Mouse (Mus musculus): ENCODE measurements at regions not wholly inside any gene's neighbourhood (a gene's known extent, or its start where the extent isn't known, plus 50 kb on each side); places are given as distances from the start of the nearest gene placed in this dataset.

GRCm38 (mm10) chr5:106321426-106321825 lies 136.5 kb downstream of the Barhl2 start:
- DNase-seq = no peak
- intact Hi-C loops (cut with DNase I) = no loop called here

- intact Hi-C loops (cut with DNase I) = no loop called here
- no peak for DNase-seq
Observed at GRCm38 (mm10) chr5:106321023-106321422, 136.9 kb downstream of the Barhl2 start.

GRCm38 (mm10) chr5:106320039-106320438 lies 137.9 kb downstream of the Barhl2 start:
- intact Hi-C loops (cut with DNase I) = no loop called here
- no peak for DNase-seq

- DNase-seq = no peak
- intact Hi-C loops (cut with DNase I) = no loop called here
Observed at GRCm38 (mm10) chr5:106318246-106318645, 139.7 kb downstream of the Barhl2 start.

GRCm38 (mm10) chr5:106313874-106314273 lies 144.1 kb downstream of the Barhl2 start:
- DNase-seq = no peak
- intact Hi-C loops (cut with DNase I) = no loop called here

- no peak for DNase-seq
- intact Hi-C loops (cut with DNase I) = no loop called here
Observed at GRCm38 (mm10) chr5:106301372-106301771, 156.6 kb downstream of the Barhl2 start.

- no peak for DNase-seq
- intact Hi-C loops (cut with DNase I) = no loop called here
Observed at GRCm38 (mm10) chr5:106296721-106297120, 161.2 kb downstream of the Barhl2 start.

GRCm38 (mm10) chr5:106295993-106296392 lies 162.0 kb downstream of the Barhl2 start:
- intact Hi-C loops (cut with DNase I) = no loop called here
- DNase-seq = no peak

GRCm38 (mm10) chr5:106295538-106295937 lies 162.4 kb downstream of the Barhl2 start:
- no peak for DNase-seq
- intact Hi-C loops (cut with DNase I) = no loop called here

- intact Hi-C loops (cut with DNase I) = no loop called here
- DNase-seq = no peak
Observed at GRCm38 (mm10) chr5:106292387-106293229, 165.4 kb downstream of the Barhl2 start.

GRCm38 (mm10) chr5:106285152-106285551 lies 172.8 kb downstream of the Barhl2 start:
- intact Hi-C loops (cut with DNase I) = no loop called here
- no peak for DNase-seq

- DNase-seq = no peak
- intact Hi-C loops (cut with DNase I) = no loop called here
Observed at GRCm38 (mm10) chr5:106284731-106285130, 173.2 kb downstream of the Barhl2 start.

- DNase-seq = no peak
- intact Hi-C loops (cut with DNase I) = no loop called here
Observed at GRCm38 (mm10) chr5:106282646-106283045, 175.3 kb downstream of the Barhl2 start.

GRCm38 (mm10) chr5:106277786-106278185 lies 180.2 kb downstream of the Barhl2 start:
- no peak for DNase-seq
- intact Hi-C loops (cut with DNase I) = no loop called here

GRCm38 (mm10) chr5:106277231-106277630 lies 180.7 kb downstream of the Barhl2 start:
- no peak for DNase-seq
- intact Hi-C loops (cut with DNase I) = no loop called here

- DNase-seq = no peak
- intact Hi-C loops (cut with DNase I) = no loop called here
Observed at GRCm38 (mm10) chr5:106276186-106276585, 181.8 kb downstream of the Barhl2 start.

GRCm38 (mm10) chr5:106274617-106275016 lies 183.3 kb downstream of the Barhl2 start:
- intact Hi-C loops (cut with DNase I) = no loop called here
- no peak for DNase-seq

GRCm38 (mm10) chr5:106264536-106264935 lies 193.4 kb downstream of the Barhl2 start:
- DNase-seq = no peak
- intact Hi-C loops (cut with DNase I) = no loop called here

- no peak for DNase-seq
- intact Hi-C loops (cut with DNase I) = no loop called here
Observed at GRCm38 (mm10) chr5:106257179-106257578, 200.8 kb downstream of the Barhl2 start.

- DNase-seq = no peak
- intact Hi-C loops (cut with DNase I) = no loop called here
Observed at GRCm38 (mm10) chr5:106229154-106229553, 228.8 kb downstream of the Barhl2 start.

GRCm38 (mm10) chr5:106224141-106224540 lies 233.8 kb downstream of the Barhl2 start:
- intact Hi-C loops (cut with DNase I) = no loop called here

GRCm38 (mm10) chr5:106209543-106209942 lies 248.4 kb downstream of the Barhl2 start:
- intact Hi-C loops (cut with DNase I) = no loop called here
- DNase-seq = no peak

More at GRCm38 (mm10) chr5:106224141-106224540, 233.8 kb downstream of the Barhl2 start:
- DNase-seq = peak in 1 of 2 experiments; percentile 5

GRCm38 (mm10) chr5:106207706-106208105 lies 250.3 kb downstream of the Barhl2 start:
- intact Hi-C loops (cut with DNase I) = no loop called here
- no peak for DNase-seq

Data from heart, postnatal 36 days (tissue).